Mouse (Mus musculus) brain, embryonic 14.5 days (tissue): Measurements from ENCODE around the gene Il17re.

ENCODE experiments used
- CTCF ChIP-seq: fragments of 200-500 bp; IDR thresholded peaks from 2 replicates; pipeline ENCODE4 v1.5.1; 2012; ENCODE audit warnings: inconsistent platforms, mild to moderate bottlenecking, moderate library complexity, borderline replicate concordance; ENCODE audit not compliant: insufficient read depth, insufficient read length; ENCODE audit errors: extremely low read depth
- POLR2A ChIP-seq: fragments of 200-500 bp; IDR thresholded peaks from 2 replicates; pipeline ENCODE4 v1.6.1; 2012; ENCODE audit warnings: mild to moderate bottlenecking, inconsistent platforms, borderline replicate concordance; ENCODE audit not compliant: poor library complexity, insufficient read depth, insufficient read length, severe bottlenecking; ENCODE audit errors: extremely low read depth

DNA sequence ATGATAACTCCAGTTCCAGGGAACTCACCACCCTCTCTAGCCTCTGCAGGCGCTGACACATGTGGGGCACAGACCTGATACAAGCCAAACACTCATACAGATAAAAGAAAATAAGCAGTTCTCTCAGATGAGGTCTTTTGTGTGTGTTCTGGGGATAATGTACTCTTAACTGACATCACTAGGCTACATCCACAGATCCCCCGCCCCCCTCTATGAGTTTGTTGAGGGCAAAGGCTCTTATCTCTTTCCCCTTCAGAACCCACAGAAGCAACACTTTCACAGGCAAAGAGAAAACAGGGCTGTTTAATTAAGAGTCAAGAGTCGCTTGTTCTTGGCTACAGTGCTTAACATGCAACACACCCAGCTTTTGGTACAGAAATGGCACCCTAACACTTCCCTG lies 56.3 kb downstream of the Il17re start:
- TF ChIP-seq CTCF (no peak), POLR2A (no peak)
